Mouse (Mus musculus): ENCODE data around the gene Igdcc4. TPM values are rescaled to one million over a fixed set of nuclear protein-coding genes. Genes with fewer than 3 reads are reported as not detected.
A peak's percentile ranks its signal among the peaks of the same experiment; 100 is the strongest.

Gene Igdcc4
- total RNA-seq, 2 experiments from 2014 or later, result 60.4 to 79.2 TPM

GRCm38 (mm10) chr9:65109132-65110072 is 8.1 kb downstream of the Igdcc4 start:
- DNase-seq, result peak; percentile 59

DNA sequence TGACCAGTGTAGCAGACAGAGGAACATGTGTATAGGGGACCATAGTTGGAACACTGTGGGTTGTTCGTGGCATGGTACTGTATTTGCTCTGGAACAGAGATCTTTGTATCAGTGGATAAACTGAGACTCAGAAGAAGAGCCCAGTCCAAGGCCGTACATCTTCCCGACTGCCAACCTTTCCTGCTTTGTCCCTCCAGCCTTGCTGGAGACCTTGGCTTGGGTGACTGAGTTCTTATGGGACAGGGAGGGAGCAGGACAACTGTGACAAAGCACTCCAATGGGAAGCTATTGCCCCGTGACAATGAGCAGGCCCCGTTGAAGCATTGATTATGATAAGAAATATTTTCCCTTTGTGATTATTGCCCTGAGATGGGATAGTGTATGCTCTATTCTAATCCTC is 10.4 kb downstream of the Igdcc4 start:
- no peak for DNase-seq

DNA sequence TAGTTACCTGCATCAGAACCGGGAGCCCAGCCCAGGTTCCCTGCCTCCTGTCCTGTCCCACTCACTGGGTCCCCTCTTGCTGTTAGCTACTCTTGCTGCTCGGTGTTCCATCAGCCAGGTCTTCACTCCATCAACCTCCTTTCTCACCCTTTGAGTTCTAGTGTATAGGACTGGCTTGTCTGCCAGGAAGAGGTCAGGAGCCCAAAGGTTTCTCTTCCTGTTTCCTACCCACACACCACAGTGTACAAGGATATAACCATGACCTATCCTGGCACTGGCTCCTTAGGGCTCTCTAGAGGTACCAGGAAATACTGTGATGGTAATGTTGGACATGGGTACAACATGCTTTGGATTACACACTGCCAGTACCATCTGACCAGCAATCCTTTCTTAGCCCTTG is 12.4 kb downstream of the Igdcc4 start:
- no peak for DNase-seq

GRCm38 (mm10) chr9:65115891-65116290 is 14.6 kb downstream of the Igdcc4 start:
- DNase-seq, result no peak

DNA sequence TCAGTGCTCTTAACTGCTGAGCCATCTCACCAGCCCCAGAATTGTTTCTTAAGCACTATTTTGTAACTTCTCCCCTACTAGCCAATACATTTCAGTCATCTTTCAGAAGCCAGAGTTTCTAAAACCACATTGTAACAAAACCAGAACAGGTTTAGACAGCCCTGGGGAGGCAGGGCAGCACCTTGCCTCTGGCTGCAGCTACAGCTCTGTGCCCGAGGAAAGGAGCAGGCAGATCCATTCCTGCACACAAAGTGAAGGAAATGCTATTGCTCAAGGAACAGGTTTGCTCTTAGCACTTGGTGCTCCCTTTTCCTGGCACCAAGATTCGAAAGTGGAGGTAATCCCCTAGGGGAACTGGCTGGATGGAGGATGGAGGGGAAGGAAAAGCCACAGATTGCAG is 16.2 kb downstream of the Igdcc4 start:
- DNase-seq, result no peak

- peak; percentile 70 for DNase-seq
Measured at GRCm38 (mm10) chr9:65120935-65121334, 19.6 kb downstream of the Igdcc4 start.

DNA sequence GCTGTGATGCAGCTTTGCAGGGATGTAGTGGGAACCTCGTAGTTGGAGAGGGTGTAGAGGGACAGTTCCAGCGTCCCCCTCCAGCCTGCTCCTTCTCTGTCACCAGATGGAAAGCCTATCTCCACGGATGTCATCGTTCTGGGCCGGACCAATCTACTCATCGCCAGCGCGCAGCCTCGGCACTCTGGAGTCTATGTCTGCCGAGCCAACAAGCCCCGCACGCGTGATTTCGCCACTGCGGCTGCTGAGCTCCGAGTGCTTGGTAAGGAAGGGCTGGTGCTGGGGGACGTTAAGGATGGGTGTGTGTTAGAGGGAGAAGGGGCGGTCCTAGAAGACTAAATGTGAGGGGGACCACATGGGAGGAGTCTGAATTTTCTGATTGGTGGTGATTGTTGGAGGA is 21.3 kb downstream of the Igdcc4 start:
- no peak for DNase-seq

DNA sequence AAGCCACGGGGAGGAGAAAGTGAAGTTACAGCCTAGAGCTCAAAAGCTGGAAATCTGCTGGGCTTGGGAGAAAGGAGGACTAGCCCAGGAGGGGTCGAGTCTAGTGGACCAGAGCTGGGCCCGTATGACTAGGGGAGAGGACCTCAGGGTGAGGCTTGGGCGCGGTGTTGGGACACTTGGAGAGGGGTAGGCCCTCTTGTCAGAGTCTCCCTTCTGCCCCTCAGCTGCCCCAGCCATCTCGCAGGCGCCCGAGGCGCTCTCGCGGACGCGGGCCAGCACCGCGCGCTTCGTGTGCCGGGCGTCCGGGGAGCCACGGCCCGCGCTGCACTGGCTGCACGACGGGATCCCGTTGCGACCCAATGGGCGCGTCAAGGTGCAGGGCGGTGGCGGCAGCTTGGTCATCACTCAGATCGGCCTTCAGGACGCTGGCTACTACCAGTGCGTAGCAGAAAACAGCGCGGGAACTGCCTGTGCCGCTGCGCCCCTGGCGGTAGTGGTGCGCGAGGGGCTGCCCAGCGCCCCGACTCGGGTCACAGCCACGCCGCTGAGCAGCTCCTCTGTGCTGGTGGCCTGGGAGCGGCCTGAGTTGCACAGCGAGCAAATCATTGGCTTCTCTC is 22.4 kb downstream of the Igdcc4 start:
- DNase-seq, result peak; percentile 48

DNA sequence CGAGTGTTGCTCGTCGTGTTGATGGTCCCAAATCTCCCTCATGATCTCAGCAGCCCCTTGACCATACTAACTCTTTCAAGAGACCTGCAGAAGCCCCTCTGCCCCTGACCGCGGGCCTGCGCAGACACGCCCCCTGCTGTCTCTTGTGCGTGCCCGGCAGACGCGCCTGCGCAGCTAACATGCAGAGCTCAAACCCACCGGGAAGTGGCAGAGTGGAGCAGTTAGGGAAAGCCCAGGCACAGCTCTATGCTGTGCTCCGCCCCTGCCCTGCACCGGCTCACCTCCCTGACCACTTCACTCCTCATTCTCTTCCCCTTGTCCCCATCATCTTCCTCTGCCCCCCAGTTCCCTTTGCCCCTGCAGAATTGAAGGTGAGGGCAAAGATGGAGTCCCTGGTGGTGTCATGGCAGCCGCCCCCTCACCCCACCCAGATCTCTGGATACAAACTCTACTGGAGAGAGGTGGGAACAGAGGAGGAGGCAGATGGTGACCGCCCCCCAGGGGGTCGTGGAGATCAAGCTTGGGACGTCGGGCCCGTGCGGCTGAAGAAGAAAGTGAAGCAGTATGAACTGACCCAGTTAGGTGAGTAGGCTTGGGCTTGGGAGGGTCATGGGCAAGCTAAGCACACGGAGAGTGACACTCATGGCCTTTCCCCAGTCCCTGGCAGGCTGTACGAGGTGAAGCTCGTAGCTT is 27.0 kb downstream of the Igdcc4 start:
- no peak for DNase-seq

DNA sequence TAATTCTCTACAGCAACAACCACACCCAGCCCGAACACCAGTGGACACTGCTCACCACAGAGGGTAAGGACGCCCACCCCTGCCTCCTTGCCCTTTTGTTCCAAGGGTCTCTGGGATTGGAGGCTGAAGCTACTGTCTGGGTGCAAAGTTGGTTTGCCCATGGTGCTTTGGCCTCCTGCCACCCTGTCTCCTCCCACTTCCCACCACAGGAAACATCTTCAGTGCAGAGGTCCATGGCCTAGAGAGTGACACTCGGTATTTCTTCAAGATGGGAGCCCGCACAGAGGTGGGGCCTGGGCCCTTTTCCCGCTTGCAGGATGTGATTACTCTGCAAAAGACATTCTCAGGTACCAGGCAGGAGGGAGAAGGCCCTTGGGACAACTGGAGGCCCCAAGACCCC is 30.4 kb downstream of the Igdcc4 start:
- no peak for DNase-seq

- peak; percentile 84 for DNase-seq
Measured at GRCm38 (mm10) chr9:65133739-65134138, 32.5 kb downstream of the Igdcc4 start.

DNA sequence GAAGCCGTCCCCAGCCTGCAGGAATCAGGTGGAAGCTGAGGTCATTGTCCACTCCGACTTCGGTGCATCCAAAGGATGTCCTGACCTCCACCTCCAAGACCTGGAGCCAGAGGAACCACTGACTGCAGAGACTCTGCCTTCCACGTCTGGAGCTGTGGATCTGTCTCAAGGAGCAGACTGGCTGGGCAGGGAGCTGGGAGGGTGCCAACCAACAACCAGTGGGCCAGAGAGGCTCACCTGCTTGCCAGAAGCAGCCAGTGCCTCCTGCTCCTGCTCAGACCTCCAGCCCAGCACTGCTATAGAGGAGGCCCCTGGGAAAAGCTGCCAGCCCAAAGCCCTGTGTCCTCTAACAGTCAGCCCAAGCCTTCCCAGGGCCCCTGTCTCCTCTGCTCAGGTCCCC is 33.8 kb downstream of the Igdcc4 start:
- DNase-seq, result no peak

DNA sequence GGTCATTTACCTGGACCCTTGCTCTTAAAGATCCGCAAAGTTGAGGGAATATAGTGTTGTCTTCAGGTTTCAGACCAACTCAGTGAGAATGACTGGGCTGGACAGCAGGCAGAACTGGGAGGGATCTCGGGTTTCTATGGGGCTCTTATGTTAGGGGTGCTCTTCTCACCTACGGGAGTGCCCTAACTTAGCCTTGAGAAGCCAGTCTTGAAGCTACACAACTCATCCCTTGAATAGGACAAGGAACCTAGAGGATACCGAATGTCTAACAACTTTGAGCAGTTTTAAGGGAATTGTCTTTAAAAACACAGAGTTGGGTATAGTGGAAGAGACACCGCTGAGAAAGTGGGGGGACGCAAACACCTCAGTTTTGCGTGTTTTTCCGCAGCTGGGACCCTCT is 39.2 kb downstream of the Igdcc4 start:
- DNase-seq, result no peak

DNA sequence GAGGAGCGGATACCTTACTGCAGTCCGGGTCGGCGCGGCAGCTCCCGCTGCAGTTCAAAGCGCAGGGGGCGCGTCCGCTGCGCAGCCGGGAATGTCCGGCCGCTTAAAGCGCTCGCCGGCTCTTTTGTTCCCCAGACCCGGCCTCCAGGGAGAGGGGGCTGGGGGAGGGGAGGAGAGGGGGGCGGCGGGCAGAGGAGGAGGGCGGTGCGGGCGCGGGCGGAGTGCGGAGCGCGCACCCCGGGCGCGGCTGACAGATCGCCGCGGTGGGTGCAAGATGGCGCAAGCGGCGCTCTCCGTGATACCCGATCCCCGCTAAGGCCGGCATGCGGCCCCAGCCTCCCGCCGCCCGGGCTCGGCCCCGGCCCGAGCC is 39.6 kb downstream of the Igdcc4 start, which contains the start of gene Igdcc3:
Igdcc3 (plus strand) TSS at position 254 of the 370 bp plus-strand sequence.
- peak; percentile 34 for DNase-seq

- DNase-seq, result peak; percentile 61
Measured at GRCm38 (mm10) chr9:65141306-65141975, 40.2 kb downstream of the Igdcc4 start.

GRCm38 (mm10) chr9:65141976-65142318 is 40.7 kb downstream of the Igdcc4 start:
- DNase-seq, result peak; percentile 47

- no peak for DNase-seq
Measured at GRCm38 (mm10) chr9:65142399-65142798, 41.1 kb downstream of the Igdcc4 start.

DNA sequence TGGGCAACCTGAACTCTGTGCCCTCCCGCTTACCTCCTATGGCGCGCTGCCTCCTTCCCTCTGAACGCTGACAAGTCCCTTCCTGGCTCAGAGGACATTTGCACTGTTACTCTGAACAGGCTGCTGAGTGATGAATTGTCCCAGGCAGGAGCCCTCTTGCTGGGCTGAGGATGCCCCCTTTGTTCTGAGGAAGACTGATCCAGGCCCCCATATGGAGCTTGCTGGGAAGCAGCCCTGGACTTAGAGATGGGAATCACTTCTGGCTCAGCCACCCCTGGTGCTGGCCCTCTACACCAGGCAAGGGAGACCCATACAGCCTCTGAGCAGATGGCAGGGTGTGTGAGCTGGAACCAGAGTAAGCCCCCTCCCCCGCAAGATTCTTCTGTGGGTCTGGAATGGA is 44.7 kb downstream of the Igdcc4 start:
- DNase-seq, result no peak

DNA sequence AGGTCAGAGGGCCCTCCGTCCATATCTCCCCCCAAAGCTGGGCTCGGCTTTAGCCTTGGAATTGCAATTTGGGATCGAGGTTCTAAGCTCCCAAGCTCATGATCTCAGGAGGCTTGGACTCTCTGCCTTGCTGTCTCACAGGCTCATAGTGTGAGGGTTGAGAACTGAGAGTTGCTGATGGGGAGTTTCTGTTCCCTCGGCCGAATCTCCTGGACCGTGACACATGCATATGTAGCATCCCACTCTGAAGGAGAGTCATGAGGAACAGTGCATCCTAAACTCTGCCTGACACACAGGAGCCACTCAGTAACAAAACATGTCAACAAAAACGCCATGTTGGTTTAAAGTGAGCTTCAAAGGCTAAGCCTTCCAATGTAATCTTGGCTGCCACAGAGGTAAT is 47.2 kb downstream of the Igdcc4 start:
- DNase-seq, result no peak

GRCm38 (mm10) chr9:65152711-65153330 is 51.5 kb downstream of the Igdcc4 start:
- no peak for DNase-seq

DNA sequence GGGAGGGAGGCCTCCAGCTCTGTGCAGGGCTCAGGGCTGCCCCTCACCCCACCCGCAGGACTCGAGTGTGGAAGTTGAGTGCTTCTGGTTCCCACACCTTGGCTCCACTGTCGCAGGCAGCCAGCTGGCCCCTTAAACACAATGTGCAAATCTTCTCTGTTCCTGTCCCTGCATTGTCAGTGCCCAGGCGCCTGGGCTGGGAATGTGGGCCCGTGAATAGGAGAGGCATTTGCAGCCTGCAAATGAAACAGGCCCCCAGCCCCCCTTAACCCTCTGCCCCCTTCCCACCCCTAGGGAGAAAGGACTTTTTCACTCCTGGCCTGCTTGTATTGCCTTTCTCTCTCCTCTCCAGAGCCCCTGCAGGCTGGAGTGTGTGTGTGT is 52.0 kb downstream of the Igdcc4 start:
- no peak for DNase-seq

All from gastrocnemius, postnatal 10 days (tissue).